Mouse (Mus musculus): ENCODE measurements around the gene Nmt1. TPM values are rescaled to one million over a fixed set of nuclear protein-coding genes. Genes with fewer than 3 reads are reported as not detected.

Nmt1 gene
- total RNA-seq, 2 experiments from 2014 or later: 169 to 173 TPM

GRCm38 (mm10) chr11:103009208-103009607 lies 18.8 kb upstream of the Nmt1 start:
- TF ChIP-seq CTCF (conservative IDR thresholded peaks at IDR 0.05): peak; percentile 72
- no peak overlapping the region for H3K4me3 ChIP-seq
- H3K27ac ChIP-seq: peak overlapping the region; percentile 46; the same call in 1 of the 2 replicates
- peak in 1 of 2 experiments; percentile 44 for DNase-seq (ENCODE audit: low spot score in 2 of 2)

GRCm38 (mm10) chr11:103010454-103011205 lies 17.4 kb upstream of the Nmt1 start:
- no peak overlapping the region for H3K4me3 ChIP-seq
- no peak for DNase-seq (ENCODE audit: low spot score in 2 of 2)
- no peak for TF ChIP-seq CTCF (conservative IDR thresholded peaks at IDR 0.05)

GRCm38 (mm10) chr11:103011206-103011497 lies 16.8 kb upstream of the Nmt1 start:
- no peak for TF ChIP-seq CTCF (conservative IDR thresholded peaks at IDR 0.05)
- Histone ChIP-seq H3K4me3 (no peak overlapping the region), H3K27ac (peak overlapping the region; percentile 61; the same call in 1 of the 2 replicates)
- DNase-seq (ENCODE audit: low spot score in 2 of 2): no peak

More at GRCm38 (mm10) chr11:103010454-103011205, 17.4 kb upstream of the Nmt1 start:
- H3K27ac ChIP-seq: peak overlapping the region; percentile 61; the same call in 1 of the 2 replicates

GRCm38 (mm10) chr11:103015881-103016825 lies 11.8 kb upstream of the Nmt1 start:
- H3K27ac ChIP-seq: peak overlapping the region; percentile 94
- no peak for TF ChIP-seq CTCF (conservative IDR thresholded peaks at IDR 0.05)
- no peak for DNase-seq (ENCODE audit: low spot score in 2 of 2)
- H3K4me3 ChIP-seq: peak overlapping the region; percentile 85

- peak overlapping the region; percentile 85 for H3K4me3 ChIP-seq
- no peak for TF ChIP-seq CTCF (conservative IDR thresholded peaks at IDR 0.05)
- DNase-seq (ENCODE audit: low spot score in 2 of 2): peak; percentile 97 to 99
- H3K27ac ChIP-seq: peak overlapping the region; percentile 94
Measured at GRCm38 (mm10) chr11:103016930-103017329, 11.1 kb upstream of the Nmt1 start.

- no peak for TF ChIP-seq CTCF (conservative IDR thresholded peaks at IDR 0.05)
- no peak overlapping the region for H3K4me3 ChIP-seq
Measured at GRCm38 (mm10) chr11:103017661-103018060, 10.3 kb upstream of the Nmt1 start.

GRCm38 (mm10) chr11:103018860-103019259 lies 9.1 kb upstream of the Nmt1 start:
- Histone ChIP-seq H3K4me3 (no peak overlapping the region), H3K27ac (no peak overlapping the region)
- no peak for DNase-seq (ENCODE audit: low spot score in 2 of 2)
- TF ChIP-seq CTCF (conservative IDR thresholded peaks at IDR 0.05): no peak

More at GRCm38 (mm10) chr11:103017661-103018060, 10.3 kb upstream of the Nmt1 start:
- H3K27ac ChIP-seq: no peak overlapping the region
- DNase-seq (ENCODE audit: low spot score in 2 of 2): no peak

- H3K27ac ChIP-seq: no peak overlapping the region
- no peak for DNase-seq (ENCODE audit: low spot score in 2 of 2)
- no peak overlapping the region for H3K4me3 ChIP-seq
- TF ChIP-seq CTCF (conservative IDR thresholded peaks at IDR 0.05): no peak
Measured at GRCm38 (mm10) chr11:103019325-103019724, 8.7 kb upstream of the Nmt1 start.

- peak overlapping the region; percentile 16; the same call in 1 of the 2 replicates for H3K27ac ChIP-seq
- TF ChIP-seq CTCF (conservative IDR thresholded peaks at IDR 0.05): peak; percentile 46
- no peak overlapping the region for H3K4me3 ChIP-seq
- DNase-seq (ENCODE audit: low spot score in 2 of 2): no peak
Measured at GRCm38 (mm10) chr11:103020713-103021335, 7.2 kb upstream of the Nmt1 start.

- Histone ChIP-seq H3K4me3 (no peak overlapping the region), H3K27ac (peak overlapping the region; percentile 98; the same call in 1 of the 2 replicates)
- DNase-seq (ENCODE audit: low spot score in 2 of 2): peak in 1 of 2 experiments; percentile 62
Measured at GRCm38 (mm10) chr11:103023974-103024373, 4.0 kb upstream of the Nmt1 start.

GRCm38 (mm10) chr11:103026901-103027300 lies 1.1 kb upstream of the Nmt1 start:
- Histone ChIP-seq H3K27ac (peak overlapping the region; percentile 98), H3K4me3 (peak overlapping the region; percentile 68; the same call in 1 of the 2 replicates)
- TF ChIP-seq CTCF (conservative IDR thresholded peaks at IDR 0.05): no peak
- DNase-seq (ENCODE audit: low spot score in 2 of 2): no peak

More at GRCm38 (mm10) chr11:103023974-103024373, 4.0 kb upstream of the Nmt1 start:
- TF ChIP-seq CTCF (conservative IDR thresholded peaks at IDR 0.05): peak; percentile 21; the same call in 1 of the 2 replicates

- Histone ChIP-seq H3K4me3 (peak overlapping the region; percentile 68), H3K27ac (peak overlapping the region; percentile 98)
- no peak for DNase-seq (ENCODE audit: low spot score in 2 of 2)
- no peak; the same call in 1 of the 2 replicates for TF ChIP-seq CTCF (conservative IDR thresholded peaks at IDR 0.05)
Measured at GRCm38 (mm10) chr11:103027570-103028175, 317 bp upstream of the Nmt1 start.
